Comparison of ENCODE assay signal across 8 mouse cellular contexts in genomic region chrX:61722281-61723028, GRCm38 (mm10). TPM values are rescaled to one million over a fixed set of nuclear protein-coding genes. Genes with fewer than 3 reads are reported as not detected.
DNase-seq lines count a peak whose midpoint lies in the region; ATAC-seq and TF ChIP-seq lines count a peak whose summit lies in the region.

No protein-coding gene starts in this region.

- no peak for DNase-seq in frontal cortex, postnatal 25 days (ENCODE audit: low spot score in 2 of 2)
- peak; percentile 14 for DNase-seq in embryo, embryonic 10 days (ENCODE audit: low spot score)
- DNase-seq in liver, postnatal 0 days = peak; percentile 12

- peak overlapping the region; percentile 38 for H3K4me2 ChIP-seq in hindbrain, embryonic 12.5 days (replicated peaks)
- H3K4me2 ChIP-seq in liver, postnatal 0 days (ENCODE audit: low read depth, low read length) = peak overlapping the region; percentile 38
- H3K4me2 ChIP-seq in stomach, embryonic 16.5 days (ENCODE audit: low read depth, low read length) = peak overlapping the region; percentile 36

- peak; percentile 79 for ATAC-seq in frontal cortex, adult (ENCODE audit: low TSS enrichment)
- peak; percentile 89 for ATAC-seq in hindbrain, embryonic 12.5 days (ENCODE audit: low FRiP score)
- ATAC-seq in liver, postnatal 0 days = peak; percentile 64
- ATAC-seq in stomach, embryonic 16.5 days (ENCODE audit: insufficient read depth, low FRiP score) = peak; percentile 58; the same call in 1 of the 2 replicates
- ATAC-seq in megakaryocyte-erythroid progenitor cell, adult 5-6 weeks (replicated peaks; ENCODE audit: low FRiP score, low TSS enrichment, poor library complexity, severe bottlenecking) = no peak

- H3K4me3 ChIP-seq in E14TG2a.4 (replicated peaks; ENCODE audit: low read length) = peak overlapping the region; percentile 56
- no peak overlapping the region for H3K4me3 ChIP-seq in hindbrain, embryonic 12.5 days
- H3K4me3 ChIP-seq in liver, postnatal 0 days (ENCODE audit: low read depth, low read length) = no peak overlapping the region
- peak overlapping the region; percentile 13; the same call in 1 of the 2 replicates for H3K4me3 ChIP-seq in stomach, embryonic 16.5 days (replicated peaks; ENCODE audit: low read length)

- H3K36me3 ChIP-seq in E14TG2a.4 (ENCODE audit: insufficient read depth, low read length) = no peaks in the 10 kb centered on the region
- H3K36me3 ChIP-seq in hindbrain, embryonic 12.5 days = no peaks in the 10 kb centered on the region
- no peaks in the 10 kb centered on the region for H3K36me3 ChIP-seq in liver, postnatal 0 days (replicated peaks; ENCODE audit: insufficient read depth, low read length)
- no peaks in the 10 kb centered on the region for H3K36me3 ChIP-seq in stomach, embryonic 16.5 days (ENCODE audit: control insufficient read depth, insufficient read depth, low read length)

- H3K9ac ChIP-seq in hindbrain, embryonic 12.5 days = no peak overlapping the region
- H3K9ac ChIP-seq in liver, postnatal 0 days (replicated peaks) = no peak overlapping the region
- no peak overlapping the region for H3K9ac ChIP-seq in stomach, embryonic 16.5 days (ENCODE audit: low read length)

- peaks cover 10% of the 10 kb centered on the region for H3K9me3 ChIP-seq in E14TG2a.4 (ENCODE audit: low read length)
- no peaks in the 10 kb centered on the region for H3K9me3 ChIP-seq in hindbrain, embryonic 12.5 days (replicated peaks)
- H3K9me3 ChIP-seq in liver, postnatal 0 days (ENCODE audit: low read length) = no peaks in the 10 kb centered on the region
- no peaks in the 10 kb centered on the region for H3K9me3 ChIP-seq in stomach, embryonic 16.5 days (replicated peaks; ENCODE audit: control insufficient read depth, low read length)

- H3K27me3 ChIP-seq in E14TG2a.4 (ENCODE audit: insufficient read depth, low read length) = no peaks in the 10 kb centered on the region
- H3K27me3 ChIP-seq in hindbrain, embryonic 12.5 days = no peaks in the 10 kb centered on the region
- H3K27me3 ChIP-seq in liver, postnatal 0 days (ENCODE audit: insufficient read depth, low read length) = no peaks in the 10 kb centered on the region
- H3K27me3 ChIP-seq in stomach, embryonic 16.5 days (ENCODE audit: control insufficient read depth, insufficient read depth, low read length) = no peaks in the 10 kb centered on the region

- H3K27ac ChIP-seq in hindbrain, embryonic 12.5 days = peak overlapping the region; percentile 30; the same call in 1 of the 2 replicates
- H3K27ac ChIP-seq in liver, postnatal 0 days (ENCODE audit: low read depth) = peak overlapping the region; percentile 39; the same call in 1 of the 2 replicates
- no peak overlapping the region for H3K27ac ChIP-seq in stomach, embryonic 16.5 days (ENCODE audit: low read length)

- TF ChIP-seq EP300 in liver, postnatal 0 days (IDR thresholded peaks at IDR 0.05; ENCODE audit: low read depth) = no peak

- WGBS in hindbrain, embryonic 12.5 days = 31% methylated on average over 12 of the region's 12 CpGs
- WGBS in liver, postnatal 0 days (ENCODE audit: insufficient replicate concordance) = 18% methylated on average over 12 of the region's 12 CpGs
- WGBS in stomach, embryonic 16.5 days = 27% methylated on average over 12 of the region's 12 CpGs

- H3K4me1 ChIP-seq in E14TG2a.4 (replicated peaks; ENCODE audit: low read depth, low read length) = peaks cover 15% of the 10 kb centered on the region; the same call in 1 of the 2 replicates
- no peaks in the 10 kb centered on the region for H3K4me1 ChIP-seq in hindbrain, embryonic 12.5 days
- H3K4me1 ChIP-seq in liver, postnatal 0 days (ENCODE audit: insufficient read depth) = no peaks in the 10 kb centered on the region
- H3K4me1 ChIP-seq in stomach, embryonic 16.5 days (ENCODE audit: control insufficient read depth, insufficient read depth, low read length) = no peaks in the 10 kb centered on the region

- no peak for TF ChIP-seq CTCF in E14TG2a.4 (conservative IDR thresholded peaks at IDR 0.05; ENCODE audit: low read length)
- no peak for TF ChIP-seq CTCF in liver, postnatal 0 days (IDR thresholded peaks at IDR 0.05; ENCODE audit: low read depth)

RNA-seq across cellular contexts. Expression of gene Ldoc1, which starts 13.2 kb away (rescaled TPM):
- polyA plus RNA-seq in hindbrain, embryonic 12.5 days (2016; fragmentation: Nextera tagmentation; extraction: Ambion mirVana) = 1.1 and 2.6 TPM in 2 replicates
- not detected in 2 replicates for polyA plus RNA-seq in liver, postnatal 0 days (2015; fragmentation: Nextera tagmentation; extraction: Ambion mirVana)
- 0.25 and 0.39 TPM in 2 replicates for polyA plus RNA-seq in stomach, embryonic 16.5 days (2015; fragmentation: Nextera tagmentation; extraction: Ambion mirVana)
- not detected in 2 replicates for total RNA-seq in megakaryocyte-erythroid progenitor cell, adult 5-6 weeks (2014; fragmentation: Nextera tagmentation)
- not detected in 2 replicates for total RNA-seq in megakaryocyte-erythroid progenitor cell, adult 5-6 weeks (2017)

Comparison
In these comparisons a context has a peak if more than half of its experiments do, and no peak if none do; other contexts are left out.
1. DNase-seq: peak in embryo, embryonic 10 days (single experiment) and liver, postnatal 0 days (single experiment); none in frontal cortex, postnatal 25 days (0 of 2).
2. H3K4me3 ChIP-seq: peak in E14TG2a.4 (single experiment) and stomach, embryonic 16.5 days (single experiment); none in hindbrain, embryonic 12.5 days (single experiment) and liver, postnatal 0 days (single experiment).
3. Peak in every context shown above with its lines, with median percentiles within 50 percentile points of each other: H3K4me2 ChIP-seq.